Mouse (Mus musculus): ENCODE data around the gene 2610301B20Rik. TPM values are rescaled to one million over a fixed set of nuclear protein-coding genes. Genes with fewer than 3 reads are reported as not detected.

Gene 2610301B20Rik
- polyA plus RNA-seq, 1 experiment, result 9.5 TPM

- TF ChIP-seq MYOD1 (IDR thresholded peaks at IDR 0.05; ENCODE audit: control insufficient read depth in 1 of 3, insufficient read length in 2 of 3, low read depth in 2 of 3), result no peak
- H3K36me3 ChIP-seq (ENCODE audit: control insufficient read depth, insufficient read depth), result no peaks in the 10 kb centered on the region
- H3K4me2 ChIP-seq (ENCODE audit: low read depth), result no peak overlapping the region
- H3K4me3 ChIP-seq, result no peak overlapping the region
- no peaks in the 10 kb centered on the region for H3K27me3 ChIP-seq (ENCODE audit: control insufficient read depth, insufficient read depth, insufficient read length)
- no peak overlapping the region for H3ac ChIP-seq (ENCODE audit: control insufficient read depth, insufficient read length)
- H3K79me2 ChIP-seq (ENCODE audit: control insufficient read depth, insufficient read depth), result no peaks in the 10 kb centered on the region
Observed at GRCm38 (mm10) chr4:10924541-10924940, 50.2 kb downstream of the 2610301B20Rik start.

DNA sequence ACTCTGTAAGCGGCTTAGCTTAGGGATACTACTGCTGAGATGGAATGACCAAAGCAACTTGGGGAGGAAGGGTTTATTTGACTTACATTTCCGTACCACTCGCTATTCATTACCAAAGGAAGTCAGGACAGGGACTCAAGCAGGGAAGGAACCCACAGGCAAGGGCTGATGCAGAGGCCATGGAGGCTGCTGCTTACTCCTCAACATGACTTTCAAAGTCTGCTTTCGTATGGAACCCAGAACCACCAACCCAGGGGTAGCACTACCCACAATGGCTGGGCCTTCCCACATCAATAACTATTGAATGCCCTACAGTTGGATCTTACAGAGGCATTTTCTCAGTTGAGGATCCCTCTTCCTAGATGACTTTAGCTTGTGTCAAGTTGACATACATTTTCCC lies 52.1 kb downstream of the 2610301B20Rik start:
- TF ChIP-seq MYOG (IDR thresholded peaks at IDR 0.05; ENCODE audit: control insufficient read depth in 1 of 3, insufficient read depth in 1 of 3, insufficient read length in 2 of 3, low read depth in 2 of 3), result no peak
- TF ChIP-seq POLR2AphosphoS2 (IDR thresholded peaks at IDR 0.05; ENCODE audit: insufficient read length, low read depth), result no peak
- no peak for TF ChIP-seq POLR2A (IDR thresholded peaks at IDR 0.05; ENCODE audit: insufficient read length, low read depth)
- no peak for TF ChIP-seq SRF (IDR thresholded peaks at IDR 0.05; ENCODE audit: control insufficient read depth, insufficient read length, low read depth)
- Histone ChIP-seq H3ac (ENCODE audit: control insufficient read depth, insufficient read length) (no peak overlapping the region), H3K27me3 (ENCODE audit: control insufficient read depth, insufficient read depth, insufficient read length) (no peaks in the 10 kb centered on the region), H3K4me2 (ENCODE audit: low read depth) (no peak overlapping the region), H3K4me3 (no peak overlapping the region), H3K79me2 (ENCODE audit: control insufficient read depth, insufficient read depth) (no peaks in the 10 kb centered on the region), H3K36me3 (ENCODE audit: control insufficient read depth, insufficient read depth) (no peaks in the 10 kb centered on the region)

- no peak overlapping the region for H3ac ChIP-seq (ENCODE audit: control insufficient read depth, insufficient read length)
- H3K27me3 ChIP-seq (ENCODE audit: control insufficient read depth, insufficient read depth, insufficient read length), result no peaks in the 10 kb centered on the region
- H3K4me3 ChIP-seq, result no peak overlapping the region
- H3K79me2 ChIP-seq (ENCODE audit: control insufficient read depth, insufficient read depth), result no peaks in the 10 kb centered on the region
- no peaks in the 10 kb centered on the region for H3K36me3 ChIP-seq (ENCODE audit: control insufficient read depth, insufficient read depth)
- TF ChIP-seq E2F4 (IDR thresholded peaks at IDR 0.05; ENCODE audit: insufficient read depth) (no peak), REST (IDR thresholded peaks at IDR 0.05; ENCODE audit: insufficient read depth, insufficient read length) (no peak), MYOG (IDR thresholded peaks at IDR 0.05; ENCODE audit: control insufficient read depth in 1 of 3, insufficient read depth in 1 of 3, insufficient read length in 2 of 3, low read depth in 2 of 3) (no peak), USF1 (IDR thresholded peaks at IDR 0.05; ENCODE audit: low read depth) (no peak), POLR2AphosphoS2 (IDR thresholded peaks at IDR 0.05; ENCODE audit: insufficient read length, low read depth) (no peak), TCF3 (IDR thresholded peaks at IDR 0.05; ENCODE audit: insufficient read length, low read depth) (no peak), MYOD1 (IDR thresholded peaks at IDR 0.05; ENCODE audit: control insufficient read depth in 1 of 3, insufficient read length in 2 of 3, low read depth in 2 of 3) (no peak), MAX (IDR thresholded peaks at IDR 0.05; ENCODE audit: low read depth) (no peak), TCF12 (IDR thresholded peaks at IDR 0.05; ENCODE audit: insufficient read depth, poor library complexity, severe bottlenecking) (no peak), CEBPB (IDR thresholded peaks at IDR 0.05; ENCODE audit: insufficient read depth, poor library complexity, severe bottlenecking) (no peak)
- no peak overlapping the region for H3K4me2 ChIP-seq (ENCODE audit: low read depth)
Observed at GRCm38 (mm10) chr4:10928158-10928557, 53.9 kb downstream of the 2610301B20Rik start.

DNA sequence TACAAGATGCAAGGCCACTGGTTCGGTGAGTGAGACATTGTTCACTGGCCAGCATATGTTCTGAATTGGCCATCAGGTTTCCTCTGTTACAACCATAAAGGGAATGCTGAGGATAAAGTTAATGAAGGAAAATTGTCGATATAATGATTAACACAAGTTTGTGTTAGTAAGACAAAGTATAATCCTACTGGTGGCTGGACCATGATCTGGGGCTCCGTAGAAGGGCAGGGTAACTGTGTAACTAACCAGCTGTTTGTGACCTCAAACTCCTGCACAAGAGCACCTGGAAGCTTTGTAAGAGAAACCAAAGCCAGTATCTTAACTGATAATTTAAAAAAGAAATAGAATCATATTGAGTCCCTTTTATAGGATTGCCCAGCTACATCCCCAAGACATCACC lies 55.4 kb downstream of the 2610301B20Rik start:
- no peak overlapping the region for H3ac ChIP-seq (ENCODE audit: control insufficient read depth, insufficient read length)
- no peaks in the 10 kb centered on the region for H3K27me3 ChIP-seq (ENCODE audit: control insufficient read depth, insufficient read depth, insufficient read length)
- no peak overlapping the region for H3K4me3 ChIP-seq
- no peaks in the 10 kb centered on the region for H3K36me3 ChIP-seq (ENCODE audit: control insufficient read depth, insufficient read depth)
- H3K4me2 ChIP-seq (ENCODE audit: low read depth), result no peak overlapping the region
- no peak for TF ChIP-seq TCF3 (IDR thresholded peaks at IDR 0.05; ENCODE audit: insufficient read length, low read depth)
- no peak for TF ChIP-seq POLR2A (IDR thresholded peaks at IDR 0.05; ENCODE audit: insufficient read length, low read depth)
- TF ChIP-seq USF1 (IDR thresholded peaks at IDR 0.05; ENCODE audit: low read depth), result no peak
- no peak for TF ChIP-seq MAX (IDR thresholded peaks at IDR 0.05; ENCODE audit: low read depth)
- TF ChIP-seq CEBPB (IDR thresholded peaks at IDR 0.05; ENCODE audit: insufficient read depth, poor library complexity, severe bottlenecking), result no peak
- TF ChIP-seq TCF12 (IDR thresholded peaks at IDR 0.05; ENCODE audit: insufficient read depth, poor library complexity, severe bottlenecking), result no peak
- no peak for TF ChIP-seq MYOD1 (IDR thresholded peaks at IDR 0.05; ENCODE audit: control insufficient read depth in 1 of 3, insufficient read length in 2 of 3, low read depth in 2 of 3)
- TF ChIP-seq E2F4 (IDR thresholded peaks at IDR 0.05; ENCODE audit: insufficient read depth), result no peak
- TF ChIP-seq SRF (IDR thresholded peaks at IDR 0.05; ENCODE audit: control insufficient read depth, insufficient read length, low read depth), result no peak
- no peak for TF ChIP-seq POLR2AphosphoS2 (IDR thresholded peaks at IDR 0.05; ENCODE audit: insufficient read length, low read depth)
- TF ChIP-seq MYOG (IDR thresholded peaks at IDR 0.05; ENCODE audit: control insufficient read depth in 1 of 3, insufficient read depth in 1 of 3, insufficient read length in 2 of 3, low read depth in 2 of 3), result no peak
- TF ChIP-seq REST (IDR thresholded peaks at IDR 0.05; ENCODE audit: insufficient read depth, insufficient read length), result no peak
- no peaks in the 10 kb centered on the region for H3K79me2 ChIP-seq (ENCODE audit: control insufficient read depth, insufficient read depth)

DNA sequence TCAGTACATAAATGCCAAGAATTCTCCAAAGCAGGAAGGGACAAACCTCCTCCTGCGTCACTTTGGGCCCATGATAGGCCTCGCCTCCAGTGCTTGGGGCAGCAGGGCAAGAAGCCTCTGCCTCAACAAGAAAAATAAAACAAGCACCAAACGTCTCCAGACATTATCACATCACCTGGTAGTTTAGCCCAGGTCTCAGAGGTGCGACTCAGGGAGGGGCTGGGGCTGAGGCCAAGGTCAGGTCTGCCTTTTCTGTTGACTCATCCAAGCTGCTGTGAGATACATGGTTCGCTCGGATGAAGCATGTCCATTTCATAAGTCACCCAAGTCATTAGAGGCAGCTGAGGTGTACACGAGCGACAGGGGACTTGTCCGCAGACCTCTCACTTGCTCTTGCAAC lies 56.7 kb downstream of the 2610301B20Rik start:
- no peaks in the 10 kb centered on the region for H3K36me3 ChIP-seq (ENCODE audit: control insufficient read depth, insufficient read depth)
- no peaks in the 10 kb centered on the region for H3K27me3 ChIP-seq (ENCODE audit: control insufficient read depth, insufficient read depth, insufficient read length)
- no peak for TF ChIP-seq REST (IDR thresholded peaks at IDR 0.05; ENCODE audit: insufficient read depth, insufficient read length)
- TF ChIP-seq CEBPB (IDR thresholded peaks at IDR 0.05; ENCODE audit: insufficient read depth, poor library complexity, severe bottlenecking), result no peak
- TF ChIP-seq SRF (IDR thresholded peaks at IDR 0.05; ENCODE audit: control insufficient read depth, insufficient read length, low read depth), result no peak
- TF ChIP-seq USF1 (IDR thresholded peaks at IDR 0.05; ENCODE audit: low read depth), result no peak
- no peak for TF ChIP-seq MYOG (IDR thresholded peaks at IDR 0.05; ENCODE audit: control insufficient read depth in 1 of 3, insufficient read depth in 1 of 3, insufficient read length in 2 of 3, low read depth in 2 of 3)
- TF ChIP-seq TCF12 (IDR thresholded peaks at IDR 0.05; ENCODE audit: insufficient read depth, poor library complexity, severe bottlenecking), result no peak
- no peak for TF ChIP-seq POLR2AphosphoS2 (IDR thresholded peaks at IDR 0.05; ENCODE audit: insufficient read length, low read depth)
- H3ac ChIP-seq (ENCODE audit: control insufficient read depth, insufficient read length), result no peak overlapping the region
- no peak overlapping the region for H3K4me2 ChIP-seq (ENCODE audit: low read depth)
- no peaks in the 10 kb centered on the region for H3K79me2 ChIP-seq (ENCODE audit: control insufficient read depth, insufficient read depth)
- H3K4me3 ChIP-seq, result no peak overlapping the region

Data from myocyte (in vitro differentiated cells).